ENCODE assay signal across 17 mouse cellular contexts in the genomic region with DNA sequence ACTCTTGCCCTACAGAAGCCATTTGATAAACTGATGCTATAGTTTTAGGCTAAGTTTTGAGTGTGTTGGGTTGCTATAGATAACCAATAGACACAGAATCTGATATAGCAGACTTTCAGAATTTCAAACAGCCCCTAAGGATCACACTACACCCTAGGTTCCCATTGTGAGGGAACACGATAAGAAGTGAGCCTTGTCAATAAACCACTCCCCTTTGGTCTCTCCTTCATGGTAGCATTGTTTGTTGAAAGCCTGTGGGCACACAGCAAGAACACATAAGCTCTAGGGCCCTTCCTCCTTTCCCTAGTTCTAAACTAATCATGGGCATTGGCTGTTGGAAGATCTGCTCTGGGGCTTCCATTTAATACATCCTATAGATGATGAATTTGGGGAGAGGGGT.
DNase-seq lines count a peak whose midpoint lies in the region; ATAC-seq and TF ChIP-seq lines count a peak whose summit lies in the region.
"Had no signal": no experiment of that assay in that cellular context is flagged by ENCODE, and none has a peak within 500 bp of the region (broad histone marks: within the 10 kb centered on the region; RNA-seq: fewer than 3 reads in every experiment).

No protein-coding gene starts in this region.

- no peak for TF ChIP-seq EP300 in liver, postnatal 0 days (IDR thresholded peaks at IDR 0.05; ENCODE audit: low read depth)

- no peaks in the 10 kb centered on the region for H3K9me3 ChIP-seq in liver, embryonic 12.5 days (replicated peaks)
- H3K9me3 ChIP-seq in liver, postnatal 0 days (ENCODE audit: low read length) = no peaks in the 10 kb centered on the region
- no peaks in the 10 kb centered on the region for H3K9me3 ChIP-seq in liver, embryonic 16.5 days (replicated peaks; ENCODE audit: control insufficient read depth, low read length)
- no peaks in the 10 kb centered on the region for H3K9me3 ChIP-seq in stomach, embryonic 15.5 days
- no peaks in the 10 kb centered on the region for H3K9me3 ChIP-seq in hindbrain, embryonic 13.5 days
- H3K9me3 ChIP-seq: embryonic facial prominence, embryonic 13.5 days; forebrain, embryonic 12.5 days; heart, embryonic 12.5 days; hindbrain, embryonic 10.5 days had no signal

- H3K36me3 ChIP-seq in liver, embryonic 12.5 days = no peaks in the 10 kb centered on the region
- H3K36me3 ChIP-seq in liver, postnatal 0 days (replicated peaks; ENCODE audit: insufficient read depth, low read length) = no peaks in the 10 kb centered on the region
- no peaks in the 10 kb centered on the region for H3K36me3 ChIP-seq in liver, embryonic 16.5 days (ENCODE audit: control insufficient read depth, insufficient read depth)
- H3K36me3 ChIP-seq in stomach, embryonic 15.5 days = no peaks in the 10 kb centered on the region
- H3K36me3 ChIP-seq in hindbrain, embryonic 13.5 days = no peaks in the 10 kb centered on the region
- H3K36me3 ChIP-seq: embryonic facial prominence, embryonic 13.5 days; forebrain, embryonic 12.5 days; heart, embryonic 12.5 days; hindbrain, embryonic 10.5 days had no signal

- no peak overlapping the region for H3K4me3 ChIP-seq in liver, embryonic 12.5 days
- H3K4me3 ChIP-seq in liver, postnatal 0 days (ENCODE audit: low read depth, low read length) = no peak overlapping the region
- H3K4me3 ChIP-seq in liver, embryonic 16.5 days (ENCODE audit: low read depth, low read length) = no peak overlapping the region
- H3K4me3 ChIP-seq in stomach, embryonic 15.5 days (replicated peaks) = no peak overlapping the region
- H3K4me3 ChIP-seq in hindbrain, embryonic 13.5 days = no peak overlapping the region
- no peak overlapping the region for H3K4me3 ChIP-seq in gastrocnemius, adult 2 months
- H3K4me3 ChIP-seq: embryonic facial prominence, embryonic 13.5 days; forebrain, embryonic 12.5 days; heart, embryonic 12.5 days; hindbrain, embryonic 10.5 days had no signal

- DNase-seq in liver, postnatal 0 days = no peak
- no peak for DNase-seq in kidney, adult 8-10 months
- no peak for DNase-seq in gastrocnemius, adult 2 months
- DNase-seq: adrenal gland, postnatal 10 days; cerebellum, adult 11 months; cerebellum, adult 8-10 months; cerebellum, postnatal 25 days; gastrocnemius, postnatal 25 days had no signal

- peak; percentile 74; the same call in 1 of the 2 replicates for ATAC-seq in liver, embryonic 12.5 days
- ATAC-seq in liver, postnatal 0 days = no peak
- ATAC-seq in liver, embryonic 16.5 days (ENCODE audit: low read depth) = peak; percentile 60
- peak; percentile 71 for ATAC-seq in stomach, embryonic 15.5 days (ENCODE audit: insufficient read depth, low FRiP score, low read depth)
- ATAC-seq in hindbrain, embryonic 13.5 days (ENCODE audit: low FRiP score) = no peak
- ATAC-seq: forebrain, embryonic 16.5 days had no signal

- no peak overlapping the region for H3K4me2 ChIP-seq in liver, embryonic 12.5 days
- no peak overlapping the region for H3K4me2 ChIP-seq in liver, postnatal 0 days (ENCODE audit: low read depth, low read length)
- H3K4me2 ChIP-seq in liver, embryonic 16.5 days (ENCODE audit: low read depth, low read length) = no peak overlapping the region
- H3K4me2 ChIP-seq in stomach, embryonic 15.5 days = no peak overlapping the region
- no peak overlapping the region for H3K4me2 ChIP-seq in hindbrain, embryonic 13.5 days
- H3K4me2 ChIP-seq: embryonic facial prominence, embryonic 13.5 days; forebrain, embryonic 12.5 days; heart, embryonic 12.5 days had no signal

- H3K4me1 ChIP-seq in liver, embryonic 12.5 days = peaks cover 20% of the 10 kb centered on the region; the same call in 1 of the 2 replicates
- 0 out of 2 replicates have a peak, but pooled peaks cover 2% of the 10 kb centered on the region for H3K4me1 ChIP-seq in liver, postnatal 0 days (ENCODE audit: insufficient read depth)
- H3K4me1 ChIP-seq in liver, embryonic 16.5 days (ENCODE audit: control insufficient read depth, low read depth, low read length) = no peaks in the 10 kb centered on the region
- no peaks in the 10 kb centered on the region for H3K4me1 ChIP-seq in stomach, embryonic 15.5 days
- H3K4me1 ChIP-seq in hindbrain, embryonic 13.5 days (replicated peaks) = peaks cover 15% of the 10 kb centered on the region

- no peak for TF ChIP-seq CTCF in liver, postnatal 0 days (IDR thresholded peaks at IDR 0.05; ENCODE audit: low read depth)
- TF ChIP-seq CTCF in gastrocnemius, adult 2 months (IDR thresholded peaks at IDR 0.05) = no peak

- WGBS in liver, embryonic 12.5 days (ENCODE audit: insufficient replicate concordance) = 27% methylated on average over 1 of the region's 1 CpGs
- WGBS in liver, postnatal 0 days (ENCODE audit: insufficient replicate concordance) = 33% methylated on average over 1 of the region's 1 CpGs
- 30% methylated on average over 1 of the region's 1 CpGs for WGBS in liver, embryonic 16.5 days (ENCODE audit: insufficient replicate concordance)
- WGBS in stomach, embryonic 15.5 days = 58% methylated on average over 1 of the region's 1 CpGs
- WGBS in hindbrain, embryonic 13.5 days = 51% methylated on average over 1 of the region's 1 CpGs

- H3K27me3 ChIP-seq in liver, embryonic 12.5 days (replicated peaks) = no peaks in the 10 kb centered on the region
- no peaks in the 10 kb centered on the region for H3K27me3 ChIP-seq in liver, postnatal 0 days (ENCODE audit: insufficient read depth, low read length)
- no peaks in the 10 kb centered on the region for H3K27me3 ChIP-seq in liver, embryonic 16.5 days (ENCODE audit: control insufficient read depth, insufficient read depth, low read depth, low read length)
- no peaks in the 10 kb centered on the region for H3K27me3 ChIP-seq in stomach, embryonic 15.5 days (replicated peaks)
- H3K27me3 ChIP-seq in hindbrain, embryonic 13.5 days = no peaks in the 10 kb centered on the region
- H3K27me3 ChIP-seq: embryonic facial prominence, embryonic 13.5 days; forebrain, embryonic 12.5 days had no signal

- intact Hi-C loops in gastrocnemius, adult 2 months (cut with DNase I) = no loop called here

- H3K9ac ChIP-seq in liver, embryonic 12.5 days = no peak overlapping the region
- no peak overlapping the region for H3K9ac ChIP-seq in liver, postnatal 0 days (replicated peaks)
- H3K9ac ChIP-seq in liver, embryonic 16.5 days (ENCODE audit: low read depth, low read length) = no peak overlapping the region
- H3K9ac ChIP-seq in stomach, embryonic 15.5 days = no peak overlapping the region
- H3K9ac ChIP-seq in hindbrain, embryonic 13.5 days = no peak overlapping the region
- H3K9ac ChIP-seq: embryonic facial prominence, embryonic 13.5 days; forebrain, embryonic 12.5 days; heart, embryonic 12.5 days had no signal

- H3K27ac ChIP-seq in liver, embryonic 12.5 days = no peak overlapping the region
- no peak overlapping the region for H3K27ac ChIP-seq in liver, postnatal 0 days (ENCODE audit: low read depth)
- no peak overlapping the region for H3K27ac ChIP-seq in liver, embryonic 16.5 days (ENCODE audit: low read length)
- no peak overlapping the region for H3K27ac ChIP-seq in stomach, embryonic 15.5 days
- no peak overlapping the region for H3K27ac ChIP-seq in hindbrain, embryonic 13.5 days
- no peak overlapping the region for H3K27ac ChIP-seq in gastrocnemius, adult 2 months
- H3K27ac ChIP-seq: embryonic facial prominence, embryonic 13.5 days; forebrain, embryonic 12.5 days; hindbrain, embryonic 10.5 days had no signal

Comparison
In these comparisons a context has a peak if more than half of its experiments do, and no peak if none do; other contexts are left out.
1. ATAC-seq: peak in liver, embryonic 12.5 days (single experiment), liver, embryonic 16.5 days (single experiment) and stomach, embryonic 15.5 days (single experiment); none in liver, postnatal 0 days (single experiment) and hindbrain, embryonic 13.5 days (single experiment).